Mouse (Mus musculus): ENCODE measurements around the gene Tmem165.

Gene Tmem165

GRCm38 (mm10) chr5:76175051-76175450 is 8.6 kb upstream of the Tmem165 start:
- DNase-seq = no peak

GRCm38 (mm10) chr5:76176411-76176810 is 7.3 kb upstream of the Tmem165 start:
- DNase-seq = no peak

GRCm38 (mm10) chr5:76176841-76177240 is 6.8 kb upstream of the Tmem165 start:
- DNase-seq = no peak

GRCm38 (mm10) chr5:76177664-76178063 is 6.0 kb upstream of the Tmem165 start:
- DNase-seq = no peak

- DNase-seq = no peak
Measured at GRCm38 (mm10) chr5:76179171-76179570, 4.5 kb upstream of the Tmem165 start.

GRCm38 (mm10) chr5:76179791-76180190 is 3.9 kb upstream of the Tmem165 start:
- DNase-seq = no peak

GRCm38 (mm10) chr5:76182326-76182725 is 1.4 kb upstream of the Tmem165 start:
- DNase-seq = no peak

- no peak for DNase-seq
Measured at GRCm38 (mm10) chr5:76183043-76183749, 484 bp upstream of the Tmem165 start.

GRCm38 (mm10) chr5:76184286-76185080 is 803 bp downstream of the Tmem165 start:
- peak; percentile 49 to 60 for DNase-seq

- DNase-seq = no peak
Measured at GRCm38 (mm10) chr5:76187885-76188284, 4.2 kb downstream of the Tmem165 start.

- DNase-seq = no peak
Measured at GRCm38 (mm10) chr5:76190609-76191008, 6.9 kb downstream of the Tmem165 start.

GRCm38 (mm10) chr5:76193075-76193474 is 9.4 kb downstream of the Tmem165 start:
- no peak for DNase-seq

- DNase-seq = no peak
Measured at GRCm38 (mm10) chr5:76194377-76194945, 10.8 kb downstream of the Tmem165 start.

GRCm38 (mm10) chr5:76199346-76199745 is 15.7 kb downstream of the Tmem165 start:
- no peak for DNase-seq

- no peak for DNase-seq
Measured at GRCm38 (mm10) chr5:76203171-76203570, 19.5 kb downstream of the Tmem165 start.

GRCm38 (mm10) chr5:76205886-76206285 is 22.2 kb downstream of the Tmem165 start:
- DNase-seq = no peak

GRCm38 (mm10) chr5:76208066-76208465 is 24.4 kb downstream of the Tmem165 start:
- DNase-seq = no peak

GRCm38 (mm10) chr5:76216691-76217090 is 33.0 kb downstream of the Tmem165 start:
- no peak for DNase-seq

- DNase-seq = no peak
Measured at GRCm38 (mm10) chr5:76231171-76231855, 47.6 kb downstream of the Tmem165 start.

- DNase-seq = no peak
Measured at GRCm38 (mm10) chr5:76243274-76243673, 59.6 kb downstream of the Tmem165 start.

GRCm38 (mm10) chr5:76243929-76244328 is 60.2 kb downstream of the Tmem165 start:
- no peak for DNase-seq

- no peak for DNase-seq
Measured at GRCm38 (mm10) chr5:76244430-76244829, 60.8 kb downstream of the Tmem165 start.

GRCm38 (mm10) chr5:76245419-76245818 is 61.7 kb downstream of the Tmem165 start:
- DNase-seq = no peak
